Mouse (Mus musculus) G1E (cell line): ENCODE results near the gene Zic1. TPM values are rescaled to one million over a fixed set of nuclear protein-coding genes. Genes with fewer than 3 reads are reported as not detected.

Experiments used
- ATAC-seq: 2 replicates; pipeline ENCODE4 v1.8.0; 2016; ENCODE audit warnings: mild to moderate bottlenecking; ENCODE audit not compliant: insufficient number of reproducible peaks, poor library complexity, low FRiP score, severe bottlenecking; ENCODE audit errors: extremely low read depth
- DNase-seq: peaks from one replicate; pipeline ENCODE4 v3.0.0; 2012; ENCODE audit warnings: low spot score
- H3K27me3 ChIP-seq: 2 replicates; pipeline ENCODE4 v1.6.1; 2012; ENCODE audit warnings: mild to moderate bottlenecking, low read length, inconsistent platforms; ENCODE audit not compliant: insufficient read depth
- H3K36me3 ChIP-seq: replicated peaks from 2 replicates; pipeline ENCODE3; 2012; ENCODE audit warnings: mild to moderate bottlenecking, inconsistent platforms
- H3K4me1 ChIP-seq: 2 replicates; pipeline ENCODE4 v1.6.1; 2012; ENCODE audit warnings: low read depth, low read length, inconsistent platforms, mixed read lengths; ENCODE audit not compliant: insufficient read depth
- H3K4me3 ChIP-seq: 2 replicates; pipeline ENCODE4 v1.5.1; 2012; ENCODE audit warnings: low read depth, mild to moderate bottlenecking, inconsistent platforms, low read length, moderate library complexity, mixed read lengths
- H3K9me3 ChIP-seq: replicated peaks from 2 replicates; pipeline ENCODE4 v1.6.1; 2012; ENCODE audit warnings: inconsistent platforms
- CTCF ChIP-seq: IDR thresholded peaks from 2 replicates; pipeline ENCODE4 v1.5.1; 2012; ENCODE audit warnings: low read depth, low read length, inconsistent platforms, mixed read lengths
- GATA1 ChIP-seq: IDR thresholded peaks from 2 replicates; pipeline ENCODE4 v1.6.1; 2012; ENCODE audit warnings: borderline replicate concordance, low read length, inconsistent platforms, mixed read lengths
- GATA2 ChIP-seq: IDR thresholded peaks from 2 replicates; pipeline ENCODE4 v1.6.1; 2012; ENCODE audit warnings: low read depth, low read length, inconsistent platforms, borderline replicate concordance
- POLR2AphosphoS5 ChIP-seq: IDR thresholded peaks from 2 replicates; pipeline ENCODE4 v1.6.1; 2012; ENCODE audit warnings: low read depth, low read length, inconsistent platforms; ENCODE audit not compliant: insufficient replicate concordance
- TAL1 ChIP-seq: conservative IDR thresholded peaks from 2 replicates; pipeline ENCODE4 v1.6.1; 2012; ENCODE audit warnings: low read depth, low read length, inconsistent platforms, mixed read lengths
- polyA plus RNA-seq: library from polyadenylated mRNA; stranded (reverse); fragments of >175 nt; gene quantifications from 2 replicates; pipeline ENCODE4 v1.2.3, GENCODE M21; 2012
- total RNA-seq, 2 experiments: library from RNA; stranded (forward) in 1 of 2; stranded (reverse) in 1 of 2; fragments of 200-1000 nt in 1 of 2; fragments of >200 nt in 1 of 2; fragmentation: Nextera tagmentation in 1 of 2; gene quantifications; 2 replicates each; pipeline ENCODE4 v1.2.3; 2014 to 2017

The Zic1 gene
- total and polyA plus RNA-seq, 3 experiments, result 0.05 TPM; not detected in 2

GRCm38 (mm10) chr9:91361033-91361855 lies 4.4 kb downstream of the Zic1 start:
- no peak overlapping the region for H3K4me3 ChIP-seq
- H3K9me3 ChIP-seq, result peaks cover 40% of the 10 kb centered on the region
- H3K36me3 ChIP-seq, result no peaks in the 10 kb centered on the region
- H3K27me3 ChIP-seq, result no peaks in the 10 kb centered on the region
- ATAC-seq (no peak), DNase-seq (no peak)
- TF ChIP-seq POLR2AphosphoS5 (no peak), CTCF (no peak), GATA2 (no peak), GATA1 (no peak), TAL1 (no peak)
- no peaks in the 10 kb centered on the region for H3K4me1 ChIP-seq

GRCm38 (mm10) chr9:91360151-91361032 lies 5.2 kb downstream of the Zic1 start:
- no peak for ATAC-seq
- Histone ChIP-seq H3K36me3 (no peaks in the 10 kb centered on the region), H3K4me3 (no peak overlapping the region), H3K27me3 (no peaks in the 10 kb centered on the region), H3K4me1 (no peaks in the 10 kb centered on the region), H3K9me3 (peaks cover 37% of the 10 kb centered on the region)
- TF ChIP-seq POLR2AphosphoS5, result no peak
- no peak for DNase-seq

- Histone ChIP-seq H3K36me3 (no peaks in the 10 kb centered on the region), H3K9me3 (peaks cover 36% of the 10 kb centered on the region), H3K4me1 (no peaks in the 10 kb centered on the region), H3K4me3 (no peak overlapping the region), H3K27me3 (no peaks in the 10 kb centered on the region)
- ATAC-seq, result no peak
- no peak for TF ChIP-seq CTCF
- no peak for TF ChIP-seq POLR2AphosphoS5
- no peak for TF ChIP-seq TAL1
- TF ChIP-seq GATA2, result no peak
- no peak for TF ChIP-seq GATA1
- no peak for DNase-seq
Measured at GRCm38 (mm10) chr9:91358851-91359687, 6.5 kb downstream of the Zic1 start.

GRCm38 (mm10) chr9:91357321-91357720 lies 8.3 kb downstream of the Zic1 start:
- no peak for TF ChIP-seq GATA1
- no peak for TF ChIP-seq TAL1
- TF ChIP-seq GATA2, result no peak
- no peak for TF ChIP-seq POLR2AphosphoS5
- TF ChIP-seq CTCF, result no peak

GRCm38 (mm10) chr9:91356353-91356740 lies 9.3 kb downstream of the Zic1 start:
- TF ChIP-seq GATA2, result no peak
- TF ChIP-seq CTCF, result no peak
- no peak for TF ChIP-seq GATA1
- TF ChIP-seq POLR2AphosphoS5, result no peak
- TF ChIP-seq TAL1, result no peak
- Histone ChIP-seq H3K9me3 (peaks cover 35% of the 10 kb centered on the region), H3K27me3 (no peaks in the 10 kb centered on the region)

More at GRCm38 (mm10) chr9:91357321-91357720, 8.3 kb downstream of the Zic1 start:
- no peaks in the 10 kb centered on the region for H3K4me1 ChIP-seq
- H3K4me3 ChIP-seq, result no peak overlapping the region
- no peaks in the 10 kb centered on the region for H3K27me3 ChIP-seq
- peaks cover 40% of the 10 kb centered on the region for H3K9me3 ChIP-seq
- DNase-seq, result no peak
- no peak for ATAC-seq
- H3K36me3 ChIP-seq, result no peaks in the 10 kb centered on the region

More at GRCm38 (mm10) chr9:91356353-91356740, 9.3 kb downstream of the Zic1 start:
- Histone ChIP-seq H3K4me1 (no peaks in the 10 kb centered on the region), H3K4me3 (no peak overlapping the region), H3K36me3 (no peaks in the 10 kb centered on the region)
- no peak for DNase-seq
- ATAC-seq, result no peak
